Mouse (Mus musculus): ENCODE measurements at regions not wholly inside any gene's neighbourhood (a gene's known extent, or its start where the extent isn't known, plus 50 kb on each side); places are given as distances from the start of the nearest gene placed in this dataset.

GRCm38 (mm10) chr1:76258217-76258616, 712.2 kb downstream of the Slc4a3 start:
- DNase-seq (ENCODE audit: low read depth, low spot score): no peak

DNA sequence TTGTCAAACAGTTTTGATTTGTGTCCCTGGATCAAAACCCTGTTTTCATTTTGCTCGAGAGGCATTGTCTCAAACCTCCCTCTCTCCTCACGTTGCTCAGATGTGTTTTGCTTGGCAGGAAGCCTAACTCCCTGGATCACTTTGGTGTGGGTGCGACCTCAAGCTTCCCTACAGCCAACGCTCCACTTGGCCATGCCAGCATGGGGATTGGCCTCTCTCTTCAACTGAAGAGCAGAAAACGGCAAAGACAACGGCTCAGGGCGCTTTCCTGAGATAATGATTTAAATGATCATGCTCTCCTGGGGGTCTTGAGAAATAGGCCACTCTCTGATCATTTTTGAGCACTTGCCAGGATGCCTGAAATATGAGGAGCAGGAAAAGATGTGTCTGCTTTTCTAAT, 730.1 kb downstream of the Slc4a3 start:
- no peak for DNase-seq (ENCODE audit: low read depth, low spot score)

DNA sequence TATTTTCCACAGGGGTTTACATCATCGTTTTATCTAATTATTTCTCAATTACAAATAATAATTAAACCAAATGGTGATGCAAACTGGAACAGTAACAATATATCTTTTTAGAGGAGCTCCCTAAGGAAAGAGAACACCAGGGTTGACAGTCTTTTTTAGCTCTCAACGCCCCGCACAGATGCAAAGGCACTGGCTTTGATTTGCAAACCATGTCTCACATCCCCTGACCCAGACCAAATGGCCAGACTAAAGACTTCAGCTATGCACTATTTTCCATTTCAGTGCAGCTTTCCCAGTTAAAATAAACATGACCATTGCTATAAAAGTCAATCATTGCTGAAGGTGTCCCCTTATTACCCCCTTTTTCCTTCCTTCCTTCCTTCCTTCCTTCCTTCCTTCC, 730.6 kb downstream of the Slc4a3 start:
- DNase-seq (ENCODE audit: low read depth, low spot score): no peak

DNA sequence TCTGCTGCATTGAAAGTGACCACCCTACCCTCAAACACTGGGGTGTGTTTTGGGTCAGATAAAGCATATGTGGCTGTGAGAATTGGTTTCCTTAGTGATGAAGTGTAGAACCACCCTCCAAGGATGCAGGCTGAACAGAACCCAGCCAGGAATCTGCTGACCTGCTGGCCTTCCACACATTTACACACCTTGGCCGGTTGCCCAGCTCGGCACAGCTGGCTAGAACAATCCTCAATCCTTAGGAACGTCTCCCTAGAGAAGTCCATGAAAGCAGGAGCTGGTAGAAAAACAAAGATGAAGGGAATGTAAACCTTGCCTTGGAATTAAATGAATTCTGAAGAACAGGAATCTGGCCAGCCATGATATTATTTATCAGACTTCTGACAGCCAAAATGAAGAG, 737.3 kb downstream of the Slc4a3 start:
- peak; percentile 1 for DNase-seq (ENCODE audit: low read depth, low spot score)

GRCm38 (mm10) chr1:76322943-76323559, 777.0 kb downstream of the Slc4a3 start:
- DNase-seq (ENCODE audit: low read depth, low spot score): no peak

GRCm38 (mm10) chr1:76323592-76323991, 777.5 kb downstream of the Slc4a3 start:
- DNase-seq (ENCODE audit: low read depth, low spot score): no peak

- no peak for DNase-seq (ENCODE audit: low read depth, low spot score)
These were observed 789.9 kb downstream of the Slc4a3 start for GRCm38 (mm10) chr1:76336011-76336410.

- no peak for DNase-seq (ENCODE audit: low read depth, low spot score)
These were observed 816.0 kb downstream of the Slc4a3 start for GRCm38 (mm10) chr1:76362106-76362505.

DNA sequence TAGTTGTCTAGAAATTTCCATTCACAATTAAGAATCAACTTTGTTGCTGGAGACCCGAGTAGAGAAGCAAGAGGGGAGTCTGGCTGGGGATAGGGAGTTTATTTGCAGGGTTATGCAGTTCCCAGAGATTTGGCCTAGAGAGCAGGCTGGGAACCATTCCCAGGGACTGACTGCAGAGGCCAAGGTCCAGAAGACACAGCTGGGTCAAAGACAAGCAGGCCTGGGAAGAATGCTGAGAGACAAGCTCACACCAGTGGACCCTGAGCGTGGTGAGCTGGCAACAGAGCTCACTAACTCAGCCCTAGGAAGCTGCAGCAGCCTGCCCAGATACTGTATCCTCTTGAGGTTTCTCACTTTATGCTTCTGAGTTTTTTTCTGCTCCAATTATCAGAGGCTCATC, 827.9 kb downstream of the Slc4a3 start:
- DNase-seq (ENCODE audit: low read depth, low spot score): no peak

- no peak for DNase-seq (ENCODE audit: low read depth, low spot score)
These were observed 832.1 kb downstream of the Slc4a3 start for GRCm38 (mm10) chr1:76378154-76378553.

DNA sequence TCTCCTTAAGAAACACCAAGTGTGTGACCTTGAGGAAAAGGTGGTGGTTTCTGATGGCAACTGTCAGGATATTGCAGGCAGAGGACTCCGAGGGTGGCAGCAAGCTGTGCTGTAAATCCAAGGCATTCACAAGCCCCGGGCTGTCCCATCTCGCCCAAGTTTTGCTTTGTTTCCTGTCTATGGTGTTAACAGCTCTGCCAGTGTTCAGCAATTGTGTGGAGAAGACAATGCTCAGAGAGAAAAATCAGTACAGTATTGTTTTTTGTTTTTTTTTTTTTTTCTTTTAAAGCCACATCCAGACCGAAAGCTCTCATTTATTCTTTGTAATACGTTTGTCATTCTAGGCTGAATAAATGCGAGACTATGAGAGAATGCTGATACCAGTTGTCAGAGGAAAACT, 846.5 kb downstream of the Slc4a3 start:
- no peak for DNase-seq (ENCODE audit: low read depth, low spot score)

- DNase-seq (ENCODE audit: low read depth, low spot score): no peak
These were observed 848.0 kb downstream of the Slc4a3 start for GRCm38 (mm10) chr1:76394038-76394437.

DNA sequence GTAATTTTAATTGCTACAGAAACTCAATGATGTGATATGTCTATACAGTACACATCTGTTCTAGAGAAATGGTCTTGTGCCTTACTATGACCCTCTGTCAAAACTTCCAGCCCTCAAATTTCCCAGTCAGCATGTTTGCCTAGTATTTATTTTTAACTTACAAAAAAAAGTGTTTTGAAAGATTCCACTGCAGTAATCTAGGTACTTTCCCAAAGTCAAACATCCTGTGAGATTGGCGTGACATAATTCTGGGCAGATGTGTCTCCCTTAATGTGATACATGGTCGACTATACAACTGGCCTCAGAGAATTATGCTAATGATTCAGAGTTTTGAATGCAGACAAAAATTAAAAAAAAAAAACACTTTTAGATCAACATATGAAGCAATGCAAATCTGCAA, 856.8 kb downstream of the Slc4a3 start:
- no peak for DNase-seq (ENCODE audit: low read depth, low spot score)

- DNase-seq (ENCODE audit: low read depth, low spot score): no peak
These were observed 857.9 kb downstream of the Slc4a3 start for GRCm38 (mm10) chr1:76404003-76404402.

DNA sequence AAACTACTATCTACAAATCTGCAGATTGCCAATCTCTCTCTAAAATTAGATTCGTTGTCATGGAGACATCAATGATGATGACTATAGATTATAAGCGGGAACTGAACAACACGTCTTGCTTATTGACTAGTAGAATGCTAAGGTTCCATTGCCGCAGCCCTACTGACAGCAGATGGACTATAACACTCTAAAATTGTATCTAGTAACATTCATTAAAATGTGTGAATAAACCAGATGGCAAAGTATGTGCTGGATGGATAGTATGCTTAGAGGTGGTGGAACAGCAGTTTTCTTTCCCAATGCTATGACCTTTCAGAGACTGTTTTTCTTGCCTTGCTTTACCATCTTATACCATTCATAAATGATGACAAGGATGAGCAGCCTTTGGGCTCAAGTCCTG, 864.7 kb downstream of the Slc4a3 start:
- DNase-seq (ENCODE audit: low read depth, low spot score): no peak

- no peak for DNase-seq (ENCODE audit: low read depth, low spot score)
These were observed 874.5 kb downstream of the Slc4a3 start for GRCm38 (mm10) chr1:76420525-76420924.

DNA sequence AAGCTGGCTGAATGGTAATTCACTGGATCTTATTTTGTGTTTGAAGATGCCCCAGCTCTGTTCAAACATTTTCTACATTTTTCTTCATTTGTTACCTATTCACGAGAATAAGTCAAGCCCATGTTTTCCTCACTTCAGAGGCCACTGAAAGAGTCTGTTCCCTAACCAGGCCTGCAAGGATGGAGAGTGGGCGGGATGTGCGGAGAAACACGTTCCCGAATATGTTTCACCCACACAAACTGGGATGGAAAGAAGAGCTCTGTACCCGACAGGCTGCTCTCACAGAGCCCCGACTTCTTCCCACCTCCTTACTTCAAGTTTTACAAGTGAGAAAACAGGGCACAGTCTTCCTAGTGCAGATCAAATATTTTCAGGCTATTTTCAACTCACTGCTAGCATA, 881.4 kb downstream of the Slc4a3 start:
- DNase-seq (ENCODE audit: low read depth, low spot score): no peak

DNA sequence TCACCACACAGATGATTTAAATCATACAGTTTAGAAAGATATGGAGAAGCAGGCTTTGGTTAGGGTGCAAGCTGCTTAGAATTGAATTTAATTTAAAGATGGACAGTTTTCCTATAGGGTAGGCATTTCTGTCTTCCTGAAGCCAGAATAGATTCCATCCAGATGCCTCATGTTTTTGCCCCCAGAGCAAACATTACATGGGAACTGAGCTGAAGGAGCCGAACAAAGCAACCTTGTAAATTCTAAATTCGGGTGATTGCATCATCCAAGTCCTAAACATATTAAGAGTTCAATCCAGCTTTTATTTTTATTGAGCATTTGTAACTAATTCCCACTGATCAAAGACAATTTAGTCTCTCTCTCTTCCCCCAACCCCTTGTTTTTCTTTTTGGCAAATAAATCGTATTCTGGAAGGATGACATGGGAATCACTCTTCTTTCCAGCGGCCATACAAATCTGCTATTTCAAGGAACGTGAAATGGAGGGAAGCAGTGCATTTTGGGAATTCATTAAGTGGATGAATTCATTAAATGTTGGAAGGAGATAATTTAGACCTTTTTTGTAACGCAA, 884.1 kb downstream of the Slc4a3 start:
- DNase-seq (ENCODE audit: low read depth, low spot score): no peak

GRCm38 (mm10) chr1:76433481-76433941, 887.4 kb downstream of the Slc4a3 start:
- DNase-seq (ENCODE audit: low read depth, low spot score): no peak

- no peak for DNase-seq (ENCODE audit: low read depth, low spot score)
These were observed 904.6 kb downstream of the Slc4a3 start for GRCm38 (mm10) chr1:76450539-76451214.

DNA sequence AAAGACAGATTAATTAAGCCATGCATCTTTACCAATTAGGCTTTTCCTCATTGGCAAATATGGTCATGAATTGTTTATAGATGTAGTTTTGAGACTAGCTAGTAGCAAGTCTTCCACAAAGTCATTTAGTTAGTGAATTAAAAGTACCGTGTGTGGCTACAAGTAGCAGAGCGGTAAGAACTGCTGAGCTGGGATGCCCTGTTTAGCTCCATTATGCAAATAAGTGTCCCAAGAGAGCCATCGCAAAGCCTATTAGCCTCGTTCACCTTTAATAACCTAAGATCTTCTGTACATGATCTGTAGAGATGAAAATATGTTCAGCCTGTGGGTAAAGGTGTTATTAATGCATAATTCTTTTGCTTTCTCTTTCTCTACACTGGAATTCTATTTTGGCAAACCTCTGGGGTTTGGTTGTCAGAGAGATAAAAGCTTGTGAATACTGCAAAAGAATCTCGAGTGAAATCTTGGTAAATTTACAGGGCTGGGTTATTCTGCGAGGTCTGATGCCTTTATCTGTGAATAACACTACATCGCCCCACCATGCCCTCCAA, 907.2 kb downstream of the Slc4a3 start:
- no peak for DNase-seq (ENCODE audit: low read depth, low spot score)

GRCm38 (mm10) chr1:76466562-76466961, 920.5 kb downstream of the Slc4a3 start:
- DNase-seq (ENCODE audit: low read depth, low spot score): no peak

DNA sequence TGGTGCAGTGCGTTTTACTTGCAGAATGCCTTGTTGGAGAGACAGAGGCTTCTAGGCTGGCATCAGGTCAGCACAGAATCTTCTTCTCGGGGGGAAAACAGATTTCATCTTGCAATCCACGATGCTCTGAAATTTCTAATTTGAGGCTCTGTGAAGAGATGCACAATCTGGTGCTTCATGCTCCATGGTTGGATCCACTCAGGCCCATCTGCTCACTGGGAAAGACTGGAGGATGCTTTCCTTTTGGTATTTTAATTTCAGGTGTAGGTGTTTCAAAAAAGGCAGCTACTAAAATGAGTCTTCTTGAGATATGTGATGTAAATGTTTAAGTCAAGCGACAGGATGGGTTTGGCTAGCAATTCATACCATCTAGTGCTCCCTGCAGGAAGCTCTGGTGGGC, 938.1 kb downstream of the Slc4a3 start:
- no peak for DNase-seq (ENCODE audit: low read depth, low spot score)
